Mouse (Mus musculus) gastrocnemius, postnatal 10 days (tissue): ENCODE measurements at regions not wholly inside any gene's neighbourhood (a gene's known extent, or its start where the extent isn't known, plus 50 kb on each side); places are given as distances from the start of the nearest gene placed in this dataset.

Source experiments
- DNase-seq: peaks from one replicate; pipeline ENCODE4 v3.0.0; 2021; ENCODE audit warnings: mixed read lengths

DNA sequence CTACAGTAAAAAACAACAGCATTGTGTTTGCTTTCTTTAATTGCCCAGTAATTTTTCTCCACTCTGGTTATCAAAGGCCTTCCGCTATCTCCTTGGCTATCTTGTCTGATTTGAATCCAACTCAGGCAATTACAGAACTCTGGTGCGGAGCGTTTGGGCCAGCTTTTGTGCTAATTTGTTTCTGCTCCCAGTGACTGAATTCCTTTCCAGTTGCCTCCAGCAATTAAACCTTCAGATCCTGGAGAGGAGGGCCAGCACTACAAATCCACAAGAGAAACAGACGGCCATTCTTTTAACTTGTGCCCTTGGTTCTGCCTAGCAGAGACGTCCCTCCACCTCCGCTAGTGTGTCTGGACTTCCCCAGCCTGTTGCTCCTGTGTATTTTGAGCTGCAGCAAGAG, 51.3 kb upstream of the Ankrd55 start:
- no peak for DNase-seq

DNA sequence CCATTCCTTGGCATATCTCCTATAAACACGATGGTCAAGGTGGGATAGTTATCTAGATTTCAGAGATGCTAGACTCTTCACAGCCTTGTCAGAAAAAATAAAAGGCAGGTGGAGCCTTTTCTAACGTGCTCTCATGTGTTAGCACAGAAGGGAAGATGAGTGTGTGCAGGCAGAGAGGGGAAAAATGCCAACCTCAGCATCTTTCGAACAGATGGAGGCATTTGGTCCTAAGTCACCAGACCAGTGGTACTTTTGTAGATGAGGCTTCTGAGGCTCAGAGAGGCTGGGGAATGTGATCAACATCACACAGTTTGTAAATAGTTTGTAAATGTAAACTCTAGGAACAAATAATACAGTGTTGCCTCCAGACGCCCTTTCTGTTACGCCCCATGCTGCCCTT, 50.9 kb upstream of the Ankrd55 start:
- DNase-seq, result no peak

- DNase-seq, result no peak
These were observed 50.3 kb upstream of the Ankrd55 start for GRCm38 (mm10) chr13:112237917-112238316.
